Mouse (Mus musculus): ENCODE results near the gene Psmd2. TPM values are rescaled to one million over a fixed set of nuclear protein-coding genes. Genes with fewer than 3 reads are reported as not detected.

Psmd2 gene
- polyA plus RNA-seq, 1 experiment, result 227 TPM

GRCm38 (mm10) chr16:20701729-20702521 is 50.5 kb downstream of the Psmd2 start:
- Histone ChIP-seq H3K4me1 (ENCODE audit: control insufficient read depth, insufficient read depth, low read length) (no peaks in the 10 kb centered on the region; the same call in 1 of the 2 replicates), H3K4me3 (replicated peaks; ENCODE audit: control insufficient read depth, low read depth, low read length) (no peak overlapping the region), H3K27ac (ENCODE audit: control insufficient read depth, insufficient read depth, low read depth, low read length, poor library complexity) (no peak overlapping the region)
- TF ChIP-seq POLR2A (IDR thresholded peaks at IDR 0.05; ENCODE audit: borderline replicate concordance, control insufficient read depth, low read depth, low read length), result no peak
- TF ChIP-seq CTCF (IDR thresholded peaks at IDR 0.05; ENCODE audit: control insufficient read depth, insufficient read depth, low read length), result no peak
- WGBS, result 53% methylated on average over 12 of the region's 12 CpGs

GRCm38 (mm10) chr16:20702522-20702893 is 51.1 kb downstream of the Psmd2 start:
- Histone ChIP-seq H3K27ac (ENCODE audit: control insufficient read depth, insufficient read depth, low read depth, low read length, poor library complexity) (no peak overlapping the region), H3K4me1 (ENCODE audit: control insufficient read depth, insufficient read depth, low read length) (no peaks in the 10 kb centered on the region; the same call in 1 of the 2 replicates), H3K4me3 (replicated peaks; ENCODE audit: control insufficient read depth, low read depth, low read length) (no peak overlapping the region)
- 30% methylated on average over 8 of the region's 8 CpGs for WGBS
- peak; percentile 50; the same call in 1 of the 2 replicates for TF ChIP-seq CTCF (IDR thresholded peaks at IDR 0.05; ENCODE audit: control insufficient read depth, insufficient read depth, low read length)
- TF ChIP-seq POLR2A (IDR thresholded peaks at IDR 0.05; ENCODE audit: borderline replicate concordance, control insufficient read depth, low read depth, low read length), result no peak

- WGBS, result 93% methylated on average over 10 of the region's 10 CpGs
- H3K4me3 ChIP-seq (replicated peaks; ENCODE audit: control insufficient read depth, low read depth, low read length), result no peak overlapping the region
- H3K4me1 ChIP-seq (ENCODE audit: control insufficient read depth, insufficient read depth, low read length), result no peaks in the 10 kb centered on the region; the same call in 1 of the 2 replicates
- no peak overlapping the region for H3K27ac ChIP-seq (ENCODE audit: control insufficient read depth, insufficient read depth, low read depth, low read length, poor library complexity)
- no peak for TF ChIP-seq CTCF (IDR thresholded peaks at IDR 0.05; ENCODE audit: control insufficient read depth, insufficient read depth, low read length)
Observed at GRCm38 (mm10) chr16:20703071-20703470, 51.6 kb downstream of the Psmd2 start.

- TF ChIP-seq CTCF (IDR thresholded peaks at IDR 0.05; ENCODE audit: control insufficient read depth, insufficient read depth, low read length) (no peak), POLR2A (IDR thresholded peaks at IDR 0.05; ENCODE audit: borderline replicate concordance, control insufficient read depth, low read depth, low read length) (no peak)
- H3K4me1 ChIP-seq (ENCODE audit: control insufficient read depth, insufficient read depth, low read length), result no peaks in the 10 kb centered on the region; the same call in 1 of the 2 replicates
- H3K4me3 ChIP-seq (replicated peaks; ENCODE audit: control insufficient read depth, low read depth, low read length), result no peak overlapping the region
- 63% methylated on average over 6 of the region's 6 CpGs for WGBS
- no peak overlapping the region for H3K27ac ChIP-seq (ENCODE audit: control insufficient read depth, insufficient read depth, low read depth, low read length, poor library complexity)
Observed at GRCm38 (mm10) chr16:20703699-20704400, 52.4 kb downstream of the Psmd2 start.

- H3K4me1 ChIP-seq (ENCODE audit: control insufficient read depth, insufficient read depth, low read length), result no peaks in the 10 kb centered on the region; the same call in 1 of the 2 replicates
Observed at GRCm38 (mm10) chr16:20705786-20706185, 54.3 kb downstream of the Psmd2 start.

GRCm38 (mm10) chr16:20706407-20707055 is 55.1 kb downstream of the Psmd2 start:
- H3K4me3 ChIP-seq (replicated peaks; ENCODE audit: control insufficient read depth, low read depth, low read length), result no peak overlapping the region
- no peak for TF ChIP-seq CTCF (IDR thresholded peaks at IDR 0.05; ENCODE audit: control insufficient read depth, insufficient read depth, low read length)
- no peak for TF ChIP-seq POLR2A (IDR thresholded peaks at IDR 0.05; ENCODE audit: borderline replicate concordance, control insufficient read depth, low read depth, low read length)
- no peaks in the 10 kb centered on the region; the same call in 1 of the 2 replicates for H3K4me1 ChIP-seq (ENCODE audit: control insufficient read depth, insufficient read depth, low read length)
- WGBS, result 92% methylated on average over 2 of the region's 2 CpGs
- H3K27ac ChIP-seq (ENCODE audit: control insufficient read depth, insufficient read depth, low read depth, low read length, poor library complexity), result no peak overlapping the region

More at GRCm38 (mm10) chr16:20705786-20706185, 54.3 kb downstream of the Psmd2 start:
- Histone ChIP-seq H3K27ac (ENCODE audit: control insufficient read depth, insufficient read depth, low read depth, low read length, poor library complexity) (no peak overlapping the region), H3K4me3 (replicated peaks; ENCODE audit: control insufficient read depth, low read depth, low read length) (no peak overlapping the region)
- TF ChIP-seq CTCF (IDR thresholded peaks at IDR 0.05; ENCODE audit: control insufficient read depth, insufficient read depth, low read length) (no peak), POLR2A (IDR thresholded peaks at IDR 0.05; ENCODE audit: borderline replicate concordance, control insufficient read depth, low read depth, low read length) (no peak)
- WGBS, result 34% methylated on average over 3 of the region's 3 CpGs

GRCm38 (mm10) chr16:20708220-20708938 is 56.9 kb downstream of the Psmd2 start:
- H3K4me3 ChIP-seq (replicated peaks; ENCODE audit: control insufficient read depth, low read depth, low read length), result no peak overlapping the region
- H3K27ac ChIP-seq (ENCODE audit: control insufficient read depth, insufficient read depth, low read depth, low read length, poor library complexity), result no peak overlapping the region
- H3K4me1 ChIP-seq (ENCODE audit: control insufficient read depth, insufficient read depth, low read length), result no peaks in the 10 kb centered on the region; the same call in 1 of the 2 replicates
- WGBS, result 91% methylated on average over 21 of the region's 21 CpGs
- TF ChIP-seq POLR2A (IDR thresholded peaks at IDR 0.05; ENCODE audit: borderline replicate concordance, control insufficient read depth, low read depth, low read length), result no peak
- no peak for TF ChIP-seq CTCF (IDR thresholded peaks at IDR 0.05; ENCODE audit: control insufficient read depth, insufficient read depth, low read length)
